Mouse (Mus musculus): ENCODE measurements around the gene Myom1. TPM values are rescaled to one million over a fixed set of nuclear protein-coding genes. Genes with fewer than 3 reads are reported as not detected.

The Myom1 gene
- polyA plus RNA-seq, 1 experiment: 111 TPM

DNA sequence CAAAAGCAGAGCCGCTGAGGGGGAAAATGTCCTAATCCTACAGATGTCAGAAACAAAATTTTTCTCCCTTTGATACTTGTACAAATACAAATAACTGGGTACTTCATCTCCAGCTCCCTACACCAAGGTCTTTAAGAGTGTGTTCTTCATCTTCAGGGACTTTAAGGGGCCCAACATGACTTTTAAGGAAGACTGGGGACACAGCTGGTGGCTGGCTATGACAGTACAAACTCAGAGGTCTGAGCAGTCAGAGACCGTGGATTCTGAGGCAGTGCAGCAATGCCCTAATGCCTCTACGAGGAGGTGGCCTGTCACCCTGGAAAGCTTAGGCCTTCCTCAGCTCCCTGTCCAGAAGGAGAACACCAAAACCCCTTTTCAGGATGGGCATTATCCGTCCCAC, 679 bp downstream of the Myom1 start:
- Histone ChIP-seq H3K4me3 (replicated peaks; ENCODE audit: control insufficient read depth, low read depth, low read length) (no peak overlapping the region), H3K27ac (ENCODE audit: control insufficient read depth, insufficient read depth, low read depth, low read length, poor library complexity) (no peak overlapping the region), H3K4me1 (ENCODE audit: control insufficient read depth, insufficient read depth, low read length) (peaks cover 3% of the 10 kb centered on the region; the same call in 1 of the 2 replicates)
- TF ChIP-seq CTCF (IDR thresholded peaks at IDR 0.05; ENCODE audit: control insufficient read depth, insufficient read depth, low read length) (no peak), POLR2A (IDR thresholded peaks at IDR 0.05; ENCODE audit: borderline replicate concordance, control insufficient read depth, low read depth, low read length) (no peak)
- WGBS: 65% methylated on average over 4 of the region's 4 CpGs

GRCm38 (mm10) chr17:71003721-71004120, 1.3 kb downstream of the Myom1 start:
- Histone ChIP-seq H3K27ac (ENCODE audit: control insufficient read depth, insufficient read depth, low read depth, low read length, poor library complexity) (no peak overlapping the region), H3K4me1 (ENCODE audit: control insufficient read depth, insufficient read depth, low read length) (peaks cover 3% of the 10 kb centered on the region; the same call in 1 of the 2 replicates), H3K4me3 (replicated peaks; ENCODE audit: control insufficient read depth, low read depth, low read length) (no peak overlapping the region)
- TF ChIP-seq CTCF (IDR thresholded peaks at IDR 0.05; ENCODE audit: control insufficient read depth, insufficient read depth, low read length): no peak
- TF ChIP-seq POLR2A (IDR thresholded peaks at IDR 0.05; ENCODE audit: borderline replicate concordance, control insufficient read depth, low read depth, low read length): no peak
- 55% methylated on average over 2 of the region's 2 CpGs for WGBS

GRCm38 (mm10) chr17:71004186-71004960, 1.9 kb downstream of the Myom1 start:
- no peak for TF ChIP-seq POLR2A (IDR thresholded peaks at IDR 0.05; ENCODE audit: borderline replicate concordance, control insufficient read depth, low read depth, low read length)
- no peak for TF ChIP-seq CTCF (IDR thresholded peaks at IDR 0.05; ENCODE audit: control insufficient read depth, insufficient read depth, low read length)
- Histone ChIP-seq H3K27ac (ENCODE audit: control insufficient read depth, insufficient read depth, low read depth, low read length, poor library complexity) (no peak overlapping the region), H3K4me1 (ENCODE audit: control insufficient read depth, insufficient read depth, low read length) (peaks cover 3% of the 10 kb centered on the region; the same call in 1 of the 2 replicates), H3K4me3 (replicated peaks; ENCODE audit: control insufficient read depth, low read depth, low read length) (no peak overlapping the region)
- 56% methylated on average over 10 of the region's 10 CpGs for WGBS

DNA sequence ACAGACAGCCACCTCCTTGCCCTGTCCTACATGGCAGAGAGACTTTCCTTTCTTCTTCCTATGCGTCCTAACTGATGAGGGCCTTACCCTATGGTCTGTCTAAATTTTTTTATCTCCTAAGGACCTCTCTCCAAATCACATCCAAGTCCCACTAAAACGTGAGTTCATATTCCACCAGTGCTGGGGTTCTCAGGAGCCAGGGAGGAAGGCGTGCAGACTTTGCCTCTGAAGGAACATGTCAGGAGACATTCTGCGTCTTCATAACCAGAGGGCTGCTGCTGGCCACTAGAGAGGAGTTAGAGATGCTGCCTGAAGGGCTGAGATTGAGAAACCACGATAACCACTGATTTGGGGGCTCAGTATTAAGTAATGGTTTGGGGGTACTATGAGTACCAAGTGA, 4.5 kb downstream of the Myom1 start:
- no peak overlapping the region for H3K4me3 ChIP-seq (replicated peaks; ENCODE audit: control insufficient read depth, low read depth, low read length)
- TF ChIP-seq POLR2A (IDR thresholded peaks at IDR 0.05; ENCODE audit: borderline replicate concordance, control insufficient read depth, low read depth, low read length) (no peak), CTCF (IDR thresholded peaks at IDR 0.05; ENCODE audit: control insufficient read depth, insufficient read depth, low read length) (no peak)
- no peak overlapping the region for H3K27ac ChIP-seq (ENCODE audit: control insufficient read depth, insufficient read depth, low read depth, low read length, poor library complexity)
- peaks cover 3% of the 10 kb centered on the region; the same call in 1 of the 2 replicates for H3K4me1 ChIP-seq (ENCODE audit: control insufficient read depth, insufficient read depth, low read length)
- WGBS: 68% methylated on average over 5 of the region's 5 CpGs

DNA sequence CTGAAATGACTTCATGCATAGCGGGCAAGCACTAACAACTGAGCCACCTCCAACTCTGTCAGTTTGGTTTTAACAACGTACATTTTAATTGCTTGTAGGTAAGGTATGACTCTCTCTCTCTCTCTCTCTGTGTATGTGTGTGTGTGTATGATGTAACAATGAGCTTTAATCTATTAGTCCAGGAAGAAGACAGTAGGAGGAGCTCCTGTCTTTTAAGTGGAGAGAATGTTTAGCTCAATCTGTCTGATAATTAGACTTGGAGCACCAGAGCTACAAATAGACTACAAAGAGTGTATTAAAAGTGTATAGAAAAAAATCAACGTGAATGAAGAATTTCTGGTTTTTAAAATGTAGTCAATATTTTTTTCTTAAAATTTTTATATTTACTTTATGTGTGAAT, 6.2 kb downstream of the Myom1 start:
- Histone ChIP-seq H3K4me3 (replicated peaks; ENCODE audit: control insufficient read depth, low read depth, low read length) (no peak overlapping the region), H3K27ac (ENCODE audit: control insufficient read depth, insufficient read depth, low read depth, low read length, poor library complexity) (no peak overlapping the region), H3K4me1 (ENCODE audit: control insufficient read depth, insufficient read depth, low read length) (no peaks in the 10 kb centered on the region; the same call in 1 of the 2 replicates)
- WGBS: 80% methylated on average over 3 of the region's 3 CpGs
- no peak for TF ChIP-seq POLR2A (IDR thresholded peaks at IDR 0.05; ENCODE audit: borderline replicate concordance, control insufficient read depth, low read depth, low read length)
- no peak for TF ChIP-seq CTCF (IDR thresholded peaks at IDR 0.05; ENCODE audit: control insufficient read depth, insufficient read depth, low read length)

- no peak overlapping the region for H3K4me3 ChIP-seq (replicated peaks; ENCODE audit: control insufficient read depth, low read depth, low read length)
- no peak overlapping the region for H3K27ac ChIP-seq (ENCODE audit: control insufficient read depth, insufficient read depth, low read depth, low read length, poor library complexity)
- TF ChIP-seq CTCF (IDR thresholded peaks at IDR 0.05; ENCODE audit: control insufficient read depth, insufficient read depth, low read length): no peak
- TF ChIP-seq POLR2A (IDR thresholded peaks at IDR 0.05; ENCODE audit: borderline replicate concordance, control insufficient read depth, low read depth, low read length): no peak
- WGBS: 66% methylated on average over 1 of the region's 1 CpGs
- no peaks in the 10 kb centered on the region; the same call in 1 of the 2 replicates for H3K4me1 ChIP-seq (ENCODE audit: control insufficient read depth, insufficient read depth, low read length)
Observed at GRCm38 (mm10) chr17:71009751-71010150, 7.3 kb downstream of the Myom1 start.

DNA sequence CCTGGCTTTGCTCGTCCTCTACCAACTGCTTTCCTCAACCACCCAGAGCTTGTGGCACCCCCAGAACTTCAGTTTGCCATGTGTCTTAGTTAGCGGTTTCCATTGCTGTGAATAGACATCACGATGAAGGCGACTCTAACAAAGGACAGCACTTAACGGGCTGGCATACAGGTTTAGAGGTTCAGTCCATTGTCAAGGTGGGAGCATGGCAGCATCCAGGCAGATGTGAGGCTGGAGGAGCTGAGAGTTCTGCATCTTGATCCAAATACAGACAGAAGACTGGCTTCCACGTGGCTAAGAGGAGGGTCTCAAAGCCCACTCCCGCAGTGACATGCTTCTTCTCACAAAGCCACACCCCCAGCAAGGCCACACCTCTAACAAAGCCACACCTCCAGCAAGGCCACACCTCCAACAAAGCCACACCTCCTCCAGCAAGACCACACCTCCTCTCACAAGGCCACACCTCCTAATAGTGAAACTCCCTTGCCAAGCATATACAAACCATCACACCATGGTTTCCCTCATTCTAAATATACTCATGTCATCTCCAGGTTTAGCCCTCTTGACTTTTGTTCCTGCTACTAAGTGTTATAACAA, 8.3 kb downstream of the Myom1 start:
- Histone ChIP-seq H3K27ac (ENCODE audit: control insufficient read depth, insufficient read depth, low read depth, low read length, poor library complexity) (no peak overlapping the region), H3K4me3 (replicated peaks; ENCODE audit: control insufficient read depth, low read depth, low read length) (no peak overlapping the region), H3K4me1 (ENCODE audit: control insufficient read depth, insufficient read depth, low read length) (no peaks in the 10 kb centered on the region; the same call in 1 of the 2 replicates)
- TF ChIP-seq POLR2A (IDR thresholded peaks at IDR 0.05; ENCODE audit: borderline replicate concordance, control insufficient read depth, low read depth, low read length) (no peak), CTCF (IDR thresholded peaks at IDR 0.05; ENCODE audit: control insufficient read depth, insufficient read depth, low read length) (no peak)
- 79% methylated on average over 7 of the region's 7 CpGs for WGBS

GRCm38 (mm10) chr17:71011931-71012662, 9.7 kb downstream of the Myom1 start:
- Histone ChIP-seq H3K27ac (ENCODE audit: control insufficient read depth, insufficient read depth, low read depth, low read length, poor library complexity) (no peak overlapping the region), H3K4me1 (ENCODE audit: control insufficient read depth, insufficient read depth, low read length) (no peaks in the 10 kb centered on the region; the same call in 1 of the 2 replicates), H3K4me3 (replicated peaks; ENCODE audit: control insufficient read depth, low read depth, low read length) (no peak overlapping the region)
- TF ChIP-seq CTCF (IDR thresholded peaks at IDR 0.05; ENCODE audit: control insufficient read depth, insufficient read depth, low read length): no peak
- no peak for TF ChIP-seq POLR2A (IDR thresholded peaks at IDR 0.05; ENCODE audit: borderline replicate concordance, control insufficient read depth, low read depth, low read length)
- WGBS: 78% methylated on average over 9 of the region's 9 CpGs
